Mouse (Mus musculus) kidney, adult 8-10 months (tissue): ENCODE results near the gene Pkm.
A peak's percentile ranks its signal among the peaks of the same experiment; 100 is the strongest.

Experiments
- DNase-seq, 2 experiments: peaks; one replicate each; pipeline ENCODE4 v3.0.0; 2022

Pkm gene

DNA sequence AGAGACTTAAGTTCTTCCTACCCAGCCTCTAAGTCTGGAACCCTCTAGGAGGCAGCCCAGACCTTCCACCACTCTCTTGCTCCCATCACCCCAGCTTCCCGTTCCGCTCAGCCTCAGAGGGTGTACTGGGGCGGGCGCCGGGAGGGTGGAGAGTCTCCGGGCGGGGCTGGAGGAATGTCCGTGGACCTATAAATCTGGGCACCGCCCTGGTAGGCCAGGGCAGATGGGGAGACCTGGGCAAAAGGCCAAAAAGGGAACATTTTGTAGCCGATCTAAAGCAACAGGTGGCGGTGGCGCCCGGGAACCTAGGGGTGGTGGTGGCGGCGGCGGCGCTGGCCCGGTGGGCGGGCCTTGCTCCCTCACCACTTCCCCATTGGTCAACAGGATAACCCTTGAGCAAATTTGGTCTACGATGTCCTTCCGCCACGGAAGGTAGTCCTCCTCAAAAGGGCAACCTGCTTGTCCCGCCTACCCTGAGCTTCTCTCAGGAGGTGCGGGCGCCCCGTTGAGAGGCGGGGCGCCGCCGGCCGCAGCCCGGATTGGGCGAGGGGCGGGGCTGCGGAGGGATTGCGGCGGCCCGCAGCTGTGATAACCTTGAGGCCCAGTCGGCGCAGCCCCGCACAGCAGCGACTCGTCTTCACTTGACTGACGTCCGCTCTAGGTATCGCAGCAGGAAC lies at the start of gene Pkm:
TSS of gene Pkm (plus strand) at position 411 of the 677 bp plus-strand sequence.
- DNase-seq: peak; percentile 97

DNA sequence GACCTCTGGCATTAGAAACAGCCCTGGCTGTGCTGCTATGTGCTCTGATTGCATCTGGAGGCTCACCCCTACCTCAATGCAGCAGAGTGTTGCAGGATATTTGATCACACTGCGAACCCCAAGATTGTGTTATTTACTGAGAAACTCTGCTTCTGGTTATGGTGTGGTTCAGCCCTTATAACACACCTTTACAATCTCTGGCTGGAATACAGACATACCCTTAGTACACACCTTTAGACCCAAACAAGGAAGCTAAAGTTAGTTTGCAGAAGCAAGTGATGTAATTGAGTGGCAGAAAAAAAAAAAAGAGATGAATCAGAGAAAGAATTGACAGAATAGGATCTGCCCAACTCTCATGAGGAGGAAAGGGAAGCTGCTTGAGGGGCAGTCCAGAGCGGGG lies 45.2 kb upstream of the Pkm start:
- DNase-seq: no peak

DNA sequence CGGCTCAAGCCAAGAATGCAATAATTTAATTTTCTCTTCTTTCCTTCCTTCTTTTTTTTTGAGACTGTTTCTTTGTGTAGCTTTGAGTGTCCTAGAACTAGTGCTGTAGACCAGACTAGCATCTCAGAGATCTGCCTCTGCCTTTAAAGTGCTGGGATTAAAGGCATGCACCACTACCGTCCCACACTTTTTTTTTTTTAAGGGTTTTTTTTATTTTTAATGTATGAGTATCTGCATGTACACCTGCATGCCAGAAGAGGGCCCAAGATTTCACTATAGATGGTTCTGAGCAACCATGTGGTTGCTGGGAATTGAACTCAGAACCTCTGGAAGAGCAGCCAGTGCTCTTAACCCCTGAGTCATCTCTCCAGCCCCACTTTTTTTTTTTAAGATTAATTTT lies 40.4 kb upstream of the Pkm start:
- DNase-seq: no peak

DNA sequence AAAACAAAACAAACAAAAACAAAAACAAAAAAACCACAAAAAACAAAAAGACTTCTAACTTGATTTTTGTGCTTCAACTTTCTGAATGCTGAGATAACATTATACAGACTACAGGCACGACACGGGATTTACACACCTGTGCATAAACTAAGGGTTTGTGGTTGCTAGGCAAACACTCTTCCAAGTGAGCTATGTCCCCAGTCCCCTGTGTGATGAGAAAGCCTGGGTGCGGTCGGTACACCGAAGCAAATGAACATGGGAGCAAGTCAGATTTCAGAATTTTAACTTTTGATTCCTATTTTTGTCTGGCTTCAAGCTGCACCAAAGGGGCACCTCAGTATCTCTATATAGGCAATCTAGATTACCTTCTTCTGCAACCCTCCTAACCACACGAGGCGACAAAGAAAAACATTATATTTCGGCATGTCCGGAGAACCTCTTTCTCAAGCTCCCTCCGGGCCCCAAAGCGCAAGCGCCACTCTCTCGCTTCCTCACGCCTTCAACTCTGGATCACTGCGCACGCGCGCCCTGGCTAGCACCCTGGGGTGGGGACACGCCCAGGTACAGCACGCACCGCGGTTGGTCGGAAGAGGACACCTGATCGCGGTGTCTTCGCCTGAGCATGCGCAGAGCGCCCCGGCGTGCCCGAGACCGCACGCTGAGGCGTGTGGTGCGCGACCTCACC lies 39.4 kb upstream of the Pkm start, which contains the start of gene Parp6:
TSS of gene Parp6 (plus strand) at position 663 of the 685 bp plus-strand sequence.
- DNase-seq: peak; percentile 99

DNA sequence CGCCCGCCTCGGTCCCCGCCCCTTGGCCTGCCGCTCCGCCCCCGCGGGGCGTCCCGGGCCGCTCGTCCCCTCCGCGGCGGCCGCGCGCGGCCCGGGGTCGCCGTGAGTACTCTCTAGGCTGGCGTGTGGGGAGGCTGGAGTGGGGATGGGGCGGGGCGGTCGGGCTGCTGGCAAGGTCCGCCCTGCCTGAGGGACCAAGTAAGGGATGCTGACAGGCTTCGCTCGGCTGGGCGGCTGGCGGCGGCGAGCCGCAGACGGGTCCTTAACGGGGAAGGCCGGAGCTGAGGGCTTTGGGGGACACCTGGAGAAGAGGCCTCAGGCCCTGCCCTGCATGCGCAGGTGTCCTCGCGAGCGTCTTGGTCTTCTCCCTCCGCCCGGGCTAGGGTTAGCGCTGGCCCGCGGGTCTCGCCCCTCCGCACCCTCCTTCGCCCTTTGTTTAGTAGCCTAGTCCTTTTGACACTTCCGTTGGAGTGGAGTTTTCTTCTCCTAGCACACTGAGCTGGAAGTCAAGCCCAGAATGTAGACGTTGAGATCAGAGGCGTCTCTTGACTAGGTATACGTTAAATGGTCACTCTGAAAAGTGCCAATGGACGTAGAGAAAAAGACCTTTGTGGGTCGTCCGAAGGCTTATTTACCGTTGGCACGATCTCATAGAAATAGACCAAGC lies 38.7 kb upstream of the Pkm start:
- no peak for DNase-seq

DNA sequence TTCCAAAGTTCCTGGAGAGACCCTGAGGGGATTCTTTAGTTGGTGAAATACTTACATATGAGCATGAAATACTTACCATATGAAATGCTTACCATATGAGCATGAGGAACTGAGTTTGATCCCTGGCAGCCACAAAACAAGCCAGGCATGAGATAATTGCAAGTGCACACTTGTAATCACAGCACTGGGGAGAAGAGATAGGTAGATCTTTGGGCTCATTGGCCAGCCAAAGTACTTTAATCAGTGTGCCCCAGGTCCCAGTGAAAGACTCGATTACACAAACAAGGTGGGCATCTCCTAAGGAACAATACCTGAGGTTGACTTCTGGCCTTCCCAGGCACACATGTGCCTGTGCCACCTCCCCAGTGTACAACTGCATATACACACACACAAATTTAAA lies 17.8 kb upstream of the Pkm start:
- no peak for DNase-seq

DNA sequence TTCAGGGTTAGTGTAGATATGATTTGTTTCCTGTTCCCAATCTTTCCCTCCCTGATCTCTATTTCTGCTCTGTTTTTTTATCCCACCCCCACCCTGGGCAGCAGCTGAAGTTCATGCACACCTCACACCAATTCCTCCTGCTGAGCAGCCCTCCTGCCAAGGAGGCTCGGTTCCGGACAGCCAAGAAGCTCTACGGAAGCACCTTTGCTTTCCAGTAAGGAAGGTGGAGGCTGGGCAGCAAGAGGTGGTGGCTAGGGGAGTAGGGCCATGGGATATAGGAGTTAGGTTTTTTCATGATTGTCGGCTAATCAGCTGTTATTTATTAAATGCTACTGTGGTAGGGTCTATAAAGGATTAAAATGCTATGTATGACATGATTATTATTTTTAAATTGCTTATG lies 16.2 kb upstream of the Pkm start:
- no peak for DNase-seq

DNA sequence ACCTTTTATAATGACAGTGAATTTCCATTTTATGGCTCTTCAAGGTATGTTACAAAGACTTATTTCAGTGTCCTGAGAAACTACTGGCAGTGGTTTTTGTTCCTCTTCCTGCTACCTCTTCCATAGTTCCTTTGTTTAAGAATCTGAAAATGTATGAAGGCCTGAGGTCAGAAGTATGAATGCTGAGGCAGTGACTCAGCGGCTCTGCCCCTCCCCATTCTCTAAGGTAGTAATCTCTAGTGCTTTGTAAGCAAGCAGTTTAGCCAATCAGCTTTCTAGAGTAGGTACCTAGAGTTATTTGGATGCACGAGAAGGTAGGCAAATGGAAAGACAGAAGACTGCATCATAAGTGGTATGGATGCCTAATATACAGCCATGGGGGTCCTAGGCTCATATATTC lies 14.8 kb upstream of the Pkm start:
- no peak for DNase-seq

DNA sequence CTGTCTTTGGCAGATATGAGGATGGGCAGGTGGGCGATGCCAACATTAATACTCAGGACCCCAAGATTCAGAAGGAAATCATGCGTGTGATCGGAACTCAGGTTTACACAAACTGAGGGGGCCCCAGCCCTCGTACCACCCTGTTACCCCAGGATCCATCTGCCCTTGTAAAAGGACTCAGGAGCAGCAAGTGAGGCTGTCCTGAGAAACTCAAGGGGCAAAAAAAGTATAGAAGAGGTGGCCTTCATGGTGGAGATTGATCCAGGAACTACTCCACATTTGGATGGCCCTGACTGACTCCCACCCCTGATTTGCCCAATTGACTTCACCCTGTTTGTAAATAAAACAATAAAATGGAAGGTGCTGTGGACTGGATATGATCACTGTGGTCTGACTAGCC lies 6.3 kb upstream of the Pkm start:
- DNase-seq: no peak

DNA sequence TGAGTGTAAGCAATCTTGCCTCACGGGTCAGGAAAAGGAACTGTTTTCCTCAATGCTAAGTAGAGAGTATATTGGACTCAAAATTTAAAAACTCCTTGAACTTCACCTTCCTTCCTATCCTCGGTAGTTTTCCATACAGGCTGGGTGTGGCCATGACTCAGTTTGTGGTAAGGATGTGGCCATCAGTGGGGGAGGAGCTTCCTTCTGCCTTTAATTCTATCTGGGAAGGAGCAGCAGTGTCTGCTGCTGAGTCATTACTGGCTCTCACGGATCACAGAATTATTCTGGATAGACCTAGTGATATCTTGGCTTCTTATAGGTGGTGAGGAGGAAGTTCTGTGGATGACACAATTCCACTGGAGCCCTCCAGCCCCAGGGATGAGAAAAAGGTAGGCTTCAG lies 2.8 kb upstream of the Pkm start:
- DNase-seq: no peak

DNA sequence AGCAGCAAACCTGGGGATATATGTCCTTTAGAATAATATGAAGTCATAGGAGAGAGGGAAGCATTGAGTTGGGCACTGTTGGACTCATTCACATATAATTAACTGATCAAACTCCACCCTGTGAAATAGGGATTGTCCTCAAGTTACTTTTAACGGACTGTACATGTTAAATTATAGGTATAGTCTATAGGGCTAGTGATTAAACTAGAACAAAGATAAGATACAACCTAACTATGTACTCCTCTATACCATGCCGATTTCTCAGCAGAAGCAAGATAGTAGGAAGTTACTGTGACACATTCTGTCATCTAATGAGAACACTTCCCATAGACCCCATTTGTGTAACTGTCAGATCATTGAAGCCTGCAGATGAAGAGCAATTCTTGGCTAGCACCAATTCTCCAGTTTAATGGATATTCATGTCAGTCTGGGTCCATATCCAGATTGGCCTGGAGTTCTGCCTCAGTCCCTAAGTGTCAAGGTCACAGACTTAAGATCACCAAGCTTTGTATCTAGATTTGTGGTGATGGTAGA lies 1.7 kb upstream of the Pkm start:
- no peak for DNase-seq

DNA sequence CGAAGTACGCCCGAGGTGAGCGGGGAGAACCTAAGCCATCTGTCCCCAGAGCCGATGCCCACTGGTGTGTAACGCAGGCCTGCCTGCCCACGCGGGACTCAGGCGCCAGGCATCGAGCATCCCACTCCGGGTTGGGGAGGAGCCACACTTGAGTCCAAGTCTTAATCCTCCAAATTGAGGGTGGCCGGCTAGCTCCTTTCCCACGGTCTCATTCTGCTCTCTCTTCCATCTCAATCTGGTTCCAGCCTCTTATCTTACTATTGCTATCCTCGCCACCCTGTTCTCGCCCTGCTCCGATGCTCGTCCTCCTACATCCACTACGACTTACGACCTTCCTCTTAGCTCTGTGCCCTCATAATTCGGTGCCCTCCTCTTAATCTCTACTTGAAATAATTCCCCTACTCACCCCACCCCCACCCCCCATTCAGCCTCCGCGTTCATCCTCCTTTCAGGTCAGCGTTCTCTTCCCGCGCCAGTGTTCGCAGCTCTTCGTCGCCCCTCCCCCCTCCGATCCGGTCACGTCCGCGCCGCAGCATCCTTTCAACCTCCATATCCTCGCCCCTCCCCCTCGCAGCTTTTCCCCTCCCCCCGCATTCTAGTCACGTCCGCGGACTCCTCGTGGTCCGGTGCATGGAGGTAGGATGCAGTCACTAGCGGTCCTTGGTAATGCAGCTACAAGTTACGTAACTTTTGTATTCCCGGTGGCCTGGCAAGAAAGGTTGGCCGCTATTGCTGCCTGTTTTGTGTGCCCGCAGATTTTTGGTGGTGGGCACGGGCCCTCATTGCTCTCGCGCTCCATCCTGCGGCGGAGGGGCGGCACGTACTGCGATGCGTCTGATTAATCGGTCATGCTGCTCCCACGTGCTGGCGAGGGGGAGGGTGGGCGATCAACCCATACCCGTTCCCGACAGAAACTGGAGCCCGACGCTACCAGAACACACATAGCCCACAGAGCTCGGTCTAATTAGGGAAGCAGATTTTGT lies 758 bp downstream of the Pkm start:
- DNase-seq: peak; percentile 56 to 57

DNA sequence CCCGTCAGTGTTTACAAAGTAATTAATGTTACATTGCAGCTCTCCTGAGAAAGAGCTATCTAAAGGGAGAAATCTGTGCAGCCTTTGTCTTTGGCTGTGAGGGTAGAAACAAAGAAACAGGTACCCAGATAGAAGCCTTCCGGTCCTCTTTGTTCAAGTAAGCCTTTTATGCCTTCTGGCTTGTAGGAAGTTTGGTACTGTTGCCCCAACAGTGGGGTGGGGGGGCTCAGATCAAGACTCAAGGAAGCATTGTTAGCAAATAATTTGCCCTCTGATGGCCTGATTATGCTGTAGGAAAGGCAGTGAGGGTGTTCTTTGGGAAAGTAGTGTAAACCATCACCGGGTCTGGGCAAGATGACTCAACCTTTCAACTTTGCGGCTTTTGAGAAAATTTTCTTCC lies 2.0 kb downstream of the Pkm start:
- no peak for DNase-seq

DNA sequence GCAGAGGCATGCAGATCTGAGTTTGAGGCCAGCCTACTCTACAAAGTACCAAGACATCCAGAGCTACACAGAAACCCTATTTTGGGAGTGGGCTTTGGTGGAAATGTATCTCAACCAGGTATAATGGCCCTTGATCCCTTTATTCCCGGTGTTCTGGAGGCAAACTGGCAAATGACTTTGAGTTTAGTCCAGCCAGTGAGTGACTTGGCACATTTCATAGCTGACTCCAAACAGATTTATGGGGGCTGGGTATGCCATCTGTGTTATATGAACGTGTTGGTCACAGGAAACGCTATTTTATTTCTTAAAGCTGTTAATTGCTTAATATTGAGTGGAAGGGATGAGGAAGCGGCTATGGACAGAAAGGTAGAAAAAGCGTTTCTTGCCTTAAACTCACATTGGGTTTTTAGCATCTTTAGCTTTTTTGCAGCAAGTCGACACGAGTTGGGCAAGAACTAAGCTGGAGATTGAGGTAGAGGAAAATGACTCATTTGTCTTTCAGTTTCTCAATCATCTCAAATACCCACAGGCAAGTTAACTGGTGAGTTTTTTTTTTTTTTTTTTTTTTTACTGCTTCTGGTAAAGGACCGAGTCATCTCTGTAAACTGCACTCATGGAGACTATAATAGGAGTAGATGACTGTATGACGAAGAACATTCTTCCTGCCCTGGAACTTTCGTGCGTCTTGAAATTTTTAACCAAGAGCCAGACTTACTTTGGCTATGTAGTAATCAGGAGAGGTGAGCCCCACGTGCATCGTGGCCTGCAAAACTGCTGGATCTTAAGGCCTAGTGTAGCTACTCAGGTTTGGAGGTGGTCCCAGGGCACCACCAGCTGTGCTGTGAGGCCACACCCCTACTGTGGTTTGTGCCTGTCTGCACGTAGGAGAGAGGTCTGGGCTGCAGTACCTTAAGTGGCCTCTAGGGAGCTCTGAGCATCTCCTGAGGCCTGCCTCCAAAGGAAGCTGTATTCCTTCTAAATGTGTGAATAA lies 3.2 kb downstream of the Pkm start:
- peak; percentile 67 to 83 for DNase-seq

DNA sequence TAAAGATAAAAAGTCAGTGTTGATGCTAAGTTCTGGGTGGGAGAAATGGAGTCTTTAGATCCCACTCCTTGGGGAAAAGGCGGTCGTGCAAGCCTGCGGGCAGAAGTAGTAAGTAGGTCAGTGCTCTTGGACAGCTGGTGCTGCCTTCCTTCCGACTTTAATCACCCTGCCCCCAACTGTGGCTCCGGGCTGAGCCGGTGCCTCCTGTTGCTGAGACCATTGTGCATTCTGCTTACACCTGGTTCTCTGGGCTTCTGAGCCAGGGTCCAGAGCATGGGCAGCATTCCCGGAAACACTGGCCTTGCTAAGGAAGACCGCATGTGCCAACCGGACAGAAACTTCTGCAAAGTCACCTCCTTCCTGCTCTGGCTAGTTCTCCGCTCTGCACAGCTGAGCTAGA lies 4.3 kb downstream of the Pkm start:
- peak; percentile 54 to 59 for DNase-seq

DNA sequence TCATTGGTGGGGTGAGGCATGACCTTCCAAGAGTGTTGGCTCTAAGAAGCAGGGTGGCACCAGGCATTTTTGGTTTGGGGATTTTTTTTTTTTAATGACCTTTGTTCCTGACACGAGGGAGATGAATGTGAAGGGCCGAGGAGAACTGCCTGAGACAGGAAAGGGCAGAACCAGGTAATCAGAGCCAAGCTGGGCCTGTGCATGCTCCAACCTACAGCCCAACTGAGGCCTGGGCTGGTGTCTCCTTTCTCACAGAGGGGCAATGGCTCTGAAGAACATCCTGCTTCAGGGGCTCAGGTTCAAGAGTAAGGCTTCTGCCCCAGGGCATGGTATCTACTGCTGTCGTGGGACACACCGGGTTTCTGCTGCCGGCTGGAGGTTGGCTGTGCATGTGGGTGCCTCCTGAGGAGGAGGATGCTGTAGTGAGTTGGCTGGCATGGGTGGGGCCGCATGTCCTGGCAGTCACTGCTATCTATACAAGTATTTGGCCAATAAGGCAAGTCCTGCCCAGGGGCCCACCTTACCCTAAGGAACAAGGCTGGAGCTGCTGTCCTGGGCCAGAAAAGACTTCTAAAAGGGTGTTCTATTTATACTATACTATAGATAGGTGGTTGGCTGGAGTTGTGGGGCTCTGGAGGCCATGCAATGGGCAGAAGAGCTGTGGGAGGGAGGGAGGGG lies 5.3 kb downstream of the Pkm start:
- no peak for DNase-seq

DNA sequence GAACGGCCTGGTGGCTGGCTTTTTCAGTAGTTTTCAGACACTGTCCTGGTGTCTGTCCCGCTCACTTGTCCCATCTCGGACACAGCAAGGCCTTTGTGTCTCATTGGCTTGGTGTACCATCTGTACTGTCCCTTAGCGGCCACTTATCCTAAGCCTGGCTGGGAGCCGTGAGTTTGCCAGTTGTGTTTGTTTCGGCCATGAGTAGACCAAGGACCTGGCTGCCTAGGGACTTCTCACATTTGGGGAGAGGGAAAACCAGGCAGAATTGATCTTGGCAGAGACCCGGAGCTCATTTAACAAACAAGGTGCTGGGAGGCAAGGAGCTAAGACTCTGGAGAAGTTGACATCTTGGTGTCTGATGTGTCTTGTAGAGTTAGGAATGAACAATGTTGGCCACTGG lies 7.1 kb downstream of the Pkm start:
- no peak for DNase-seq

DNA sequence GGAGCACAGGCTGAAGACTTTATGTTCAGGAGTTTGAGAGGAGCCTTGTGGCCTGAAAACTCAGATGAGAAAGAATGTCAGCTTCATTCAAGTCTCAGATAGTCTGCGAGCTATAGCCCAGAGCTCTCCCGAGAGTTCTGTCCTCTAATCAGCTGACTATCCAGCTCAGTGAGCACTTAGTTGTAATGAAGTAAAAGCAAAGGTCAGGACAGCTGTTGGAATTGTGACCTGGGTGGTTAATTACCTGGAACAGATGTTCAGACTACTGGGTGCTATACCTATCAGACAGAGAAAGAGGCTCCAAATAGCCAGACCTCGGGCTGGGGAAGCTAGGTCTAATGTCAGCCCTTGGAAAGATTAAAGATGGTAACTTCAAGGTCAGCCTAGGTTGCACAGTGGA lies 7.8 kb downstream of the Pkm start:
- peak; percentile 63 to 70 for DNase-seq

DNA sequence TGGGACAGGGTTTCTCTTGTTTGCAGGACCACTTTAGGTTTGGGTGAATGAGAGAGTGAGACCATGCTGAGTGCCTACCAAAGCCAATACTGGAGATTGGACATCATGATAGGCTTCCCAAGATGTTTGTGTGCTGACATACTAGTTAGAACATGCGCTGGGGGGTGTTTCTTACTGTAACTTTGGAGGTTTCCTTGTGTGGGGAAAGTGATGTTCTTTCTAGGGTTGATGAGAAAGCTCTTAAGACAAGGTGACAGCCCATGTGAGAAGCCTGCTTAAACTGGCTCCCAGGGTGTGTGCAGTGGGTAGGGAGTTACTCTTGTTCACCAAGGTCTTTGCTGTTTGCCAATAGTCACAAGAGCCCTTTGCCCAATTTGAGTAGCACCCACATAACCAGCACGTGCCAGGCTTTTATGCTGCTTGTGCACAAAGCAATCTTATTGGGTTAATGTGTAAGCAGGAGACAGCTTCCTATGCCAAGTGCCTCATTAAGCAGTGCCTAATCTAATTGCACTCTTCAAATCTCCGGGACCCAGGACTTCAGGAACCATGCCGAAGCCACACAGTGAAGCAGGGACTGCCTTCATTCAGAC lies 8.6 kb downstream of the Pkm start:
- peak; percentile 68 to 84 for DNase-seq

DNA sequence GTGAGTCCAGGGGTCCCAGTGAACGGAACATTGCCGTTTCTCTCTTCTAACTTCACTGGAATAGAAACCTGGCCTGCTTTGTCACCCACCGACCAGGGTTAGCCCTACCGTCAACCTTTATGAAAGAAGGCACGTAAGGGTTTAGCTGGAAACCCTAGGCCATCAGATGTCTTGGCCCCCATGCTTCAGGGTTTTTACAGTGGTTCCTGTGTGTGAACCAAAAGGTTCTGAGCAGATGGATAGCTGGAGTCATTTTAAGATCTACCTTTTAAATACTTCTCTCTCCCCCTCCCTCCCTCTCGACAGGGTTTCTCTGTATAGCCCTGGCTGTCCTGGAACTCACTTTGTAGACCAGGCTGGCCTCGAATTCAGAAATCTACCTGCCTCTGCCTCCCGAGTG lies 9.8 kb downstream of the Pkm start:
- DNase-seq: no peak
